Mouse (Mus musculus) C2C12 (cell line): Measurements from ENCODE around the gene Rnf34. TPM values are rescaled to one million over a fixed set of nuclear protein-coding genes. Genes with fewer than 3 reads are reported as not detected.
A peak's percentile ranks its signal among the peaks of the same experiment; 100 is the strongest.

ENCODE experiments used
- H3K27me3 ChIP-seq: one replicate; pipeline ENCODE4 v1.6.1; 2011; ENCODE audit not compliant: control insufficient read depth, insufficient read depth, insufficient read length
- H3K36me3 ChIP-seq: one replicate; pipeline ENCODE4 v1.6.1; 2011; ENCODE audit not compliant: control insufficient read depth, insufficient read depth
- H3K4me3 ChIP-seq: one replicate; pipeline ENCODE4 v1.5.1; 2011; ENCODE audit warnings: mild to moderate bottlenecking, control low read depth; ENCODE audit not compliant: poor library complexity, insufficient read depth, severe bottlenecking
- H3K79me2 ChIP-seq: one replicate; pipeline ENCODE4 v1.6.1; 2011; ENCODE audit not compliant: control insufficient read depth, insufficient read depth
- H3K79me3 ChIP-seq: one replicate; pipeline ENCODE4 v1.6.1; 2011; ENCODE audit warnings: low read depth, control low read depth
- H3ac ChIP-seq: one replicate; pipeline ENCODE3; 2011; ENCODE audit warnings: low read depth; ENCODE audit not compliant: control insufficient read depth, insufficient read length
- CEBPB ChIP-seq: IDR thresholded peaks from one replicate; pipeline ENCODE4 v1.6.1; 2011; ENCODE audit warnings: low read depth, mild to moderate bottlenecking, control low read depth, moderate library complexity
- CTCF ChIP-seq: IDR thresholded peaks from one replicate; pipeline ENCODE4 v1.5.1; 2011; ENCODE audit not compliant: control insufficient read depth, insufficient read depth, insufficient read length
- FOSL1 ChIP-seq: IDR thresholded peaks from one replicate; pipeline ENCODE4 v1.8.0; 2011; ENCODE audit warnings: mild to moderate bottlenecking, low read length; ENCODE audit not compliant: poor library complexity, insufficient read depth, severe bottlenecking
- MAX ChIP-seq: IDR thresholded peaks from one replicate; pipeline ENCODE4 v1.6.1; 2011; ENCODE audit warnings: mild to moderate bottlenecking, control low read depth
- MYOD1 ChIP-seq: IDR thresholded peaks from one replicate; pipeline ENCODE4 v1.6.1; 2011; ENCODE audit warnings: low read depth; ENCODE audit not compliant: control insufficient read depth, insufficient read length
- MYOG ChIP-seq: IDR thresholded peaks from one replicate; pipeline ENCODE4 v1.6.1; 2011; ENCODE audit not compliant: control insufficient read depth, insufficient read length; ENCODE audit errors: extremely low read depth
- USF1 ChIP-seq: IDR thresholded peaks from one replicate; pipeline ENCODE4 v1.6.1; 2011; ENCODE audit warnings: low read depth, mild to moderate bottlenecking, control low read depth, moderate library complexity
- polyA plus RNA-seq: library from polyadenylated mRNA; unstranded; fragments of >200 nt; fragmentation: generic; extraction: Trizol; gene quantifications from one replicate; pipeline ENCODE4 v1.2.1, GENCODE M21; 2012; ENCODE audit warnings: missing spikeins

Rnf34 gene
- polyA plus RNA-seq, 1 experiment, result 8.1 TPM

DNA sequence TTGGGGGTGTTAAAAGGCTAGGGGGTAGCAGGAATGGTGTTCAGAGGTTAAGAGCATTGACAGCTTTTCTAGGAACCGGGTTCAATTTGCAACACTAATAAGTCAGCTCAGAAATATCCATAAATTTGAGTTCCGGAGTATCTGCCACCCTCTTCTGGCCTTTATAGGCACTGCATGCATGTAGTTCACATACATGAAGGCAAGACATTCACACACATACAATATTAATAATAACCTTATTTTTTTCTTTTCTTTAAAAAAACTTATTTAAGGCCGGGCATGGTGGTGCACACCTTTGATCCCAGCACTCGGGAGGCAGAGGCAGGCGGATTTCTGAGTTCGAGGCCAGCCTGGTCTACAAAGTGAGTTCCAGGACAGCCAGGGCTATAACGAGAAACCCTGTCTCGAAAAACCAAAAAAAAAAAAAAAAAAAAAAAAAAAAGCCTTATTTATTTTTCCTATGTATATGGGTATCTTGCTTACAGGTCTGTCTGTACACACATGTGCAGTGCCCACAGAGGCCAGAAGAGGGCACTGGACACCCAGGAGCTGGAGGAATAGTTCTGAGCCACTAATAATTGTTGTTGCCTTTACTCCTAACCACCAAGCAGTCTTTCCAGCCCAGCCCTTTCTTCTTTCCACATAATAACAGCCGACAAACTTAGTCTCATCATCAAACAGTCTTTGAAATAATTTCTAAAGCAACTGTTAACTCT is 38.3 kb upstream of the Rnf34 start:
- H3K27me3 ChIP-seq, result no peaks in the 10 kb centered on the region
- no peaks in the 10 kb centered on the region for H3K79me2 ChIP-seq
- H3ac ChIP-seq, result no peak overlapping the region
- TF ChIP-seq MAX (no peak), CTCF (peak; percentile 33), MYOD1 (no peak), FOSL1 (no peak), CEBPB (no peak)
- H3K36me3 ChIP-seq, result peaks cover 92% of the 10 kb centered on the region
- no peaks in the 10 kb centered on the region for H3K79me3 ChIP-seq
- H3K4me3 ChIP-seq, result no peak overlapping the region

DNA sequence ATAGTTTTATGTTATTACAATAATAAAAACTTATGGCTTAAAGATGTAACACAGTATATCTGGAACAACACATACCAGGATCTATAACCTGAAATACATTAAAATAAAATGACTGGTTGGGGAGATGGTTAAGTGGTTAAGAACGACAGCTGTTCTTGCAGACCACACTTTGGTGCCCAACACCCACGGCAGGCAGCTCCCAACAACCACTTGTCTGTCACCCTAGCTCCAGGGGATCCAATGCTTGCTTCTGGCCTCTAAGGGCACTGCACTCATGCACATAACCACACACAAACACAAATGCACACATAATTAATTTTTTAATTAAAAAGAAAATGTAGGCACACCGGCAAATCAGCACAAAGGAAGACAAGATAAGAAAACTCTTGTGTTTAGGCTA is 37.1 kb upstream of the Rnf34 start:
- TF ChIP-seq USF1 (no peak), MYOG (no peak), FOSL1 (no peak), CEBPB (no peak), MYOD1 (no peak), MAX (no peak), CTCF (no peak)
- Histone ChIP-seq H3K36me3 (peaks cover 92% of the 10 kb centered on the region), H3K27me3 (no peaks in the 10 kb centered on the region), H3K79me3 (no peaks in the 10 kb centered on the region), H3ac (no peak overlapping the region), H3K79me2 (no peaks in the 10 kb centered on the region), H3K4me3 (no peak overlapping the region)

GRCm38 (mm10) chr5:122820777-122821523 is 28.9 kb upstream of the Rnf34 start, which contains the start of gene Anapc5:
Gene Anapc5 (minus strand): TSS chr5:122821339.
- H3ac ChIP-seq, result peak within 1 kb of the TSS; percentile 78
- peaks cover 13% of the 10 kb centered on the region for H3K79me3 ChIP-seq
- peaks cover 26% of the 10 kb centered on the region for H3K79me2 ChIP-seq
- peak within 1 kb of the TSS; percentile 69 for H3K4me3 ChIP-seq
- TF ChIP-seq MYOD1 (no peak), CEBPB (no peak), MAX (peak; percentile 75), CTCF (no peak), MYOG (no peak), FOSL1 (no peak), USF1 (no peak)
- H3K36me3 ChIP-seq, result peaks cover 37% of the 10 kb centered on the region
- no peaks in the 10 kb centered on the region for H3K27me3 ChIP-seq

DNA sequence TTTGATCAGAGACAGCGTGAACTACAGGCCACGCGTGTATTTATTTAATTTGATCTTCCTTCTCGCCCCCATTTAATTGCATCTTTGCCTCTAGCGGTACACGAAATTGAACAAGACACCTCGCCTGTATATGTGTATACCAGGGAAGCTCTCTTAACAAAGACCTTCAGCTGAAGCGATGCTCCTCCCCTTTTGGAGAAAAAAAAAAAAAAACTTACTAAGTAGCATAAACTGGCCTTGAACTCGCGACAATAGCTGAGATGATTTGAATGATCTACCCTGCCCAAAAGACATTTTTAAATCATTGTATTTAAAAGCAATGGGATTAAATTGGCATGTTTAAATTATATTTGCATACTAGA is 28.3 kb upstream of the Rnf34 start:
- H3K79me3 ChIP-seq, result peaks cover 13% of the 10 kb centered on the region
- H3K79me2 ChIP-seq, result peaks cover 26% of the 10 kb centered on the region
- TF ChIP-seq MYOG, result no peak
- TF ChIP-seq USF1, result no peak
- peaks cover 31% of the 10 kb centered on the region for H3K36me3 ChIP-seq
- H3K27me3 ChIP-seq, result no peaks in the 10 kb centered on the region
- H3K4me3 ChIP-seq, result peak overlapping the region; percentile 69
- peak overlapping the region; percentile 32 for H3ac ChIP-seq

DNA sequence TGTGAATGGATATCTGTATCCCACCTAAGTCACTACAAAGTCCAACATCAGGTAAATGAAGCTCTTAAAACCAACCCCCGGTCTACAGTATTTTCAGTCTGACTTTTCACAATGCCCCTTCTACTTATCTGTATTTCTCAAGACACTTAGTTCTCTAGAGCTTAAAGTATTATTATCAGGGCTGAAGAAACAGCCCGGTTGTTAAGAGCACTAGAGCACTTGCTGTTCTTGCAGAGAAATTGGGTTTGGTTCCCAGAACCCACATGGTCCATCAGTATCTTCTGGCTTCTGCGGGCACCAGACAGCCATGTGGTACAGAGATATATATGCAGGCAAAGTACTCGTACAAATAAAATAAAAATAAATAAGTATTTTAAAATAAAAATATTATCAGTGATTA is 27.4 kb upstream of the Rnf34 start:
- Histone ChIP-seq H3K27me3 (no peaks in the 10 kb centered on the region), H3K4me3 (no peak overlapping the region), H3K79me2 (peaks cover 26% of the 10 kb centered on the region), H3K79me3 (peaks cover 13% of the 10 kb centered on the region), H3K36me3 (peaks cover 22% of the 10 kb centered on the region), H3ac (no peak overlapping the region)
- TF ChIP-seq FOSL1, result no peak
- TF ChIP-seq CTCF, result no peak
- TF ChIP-seq USF1, result no peak
- no peak for TF ChIP-seq MAX
- TF ChIP-seq CEBPB, result no peak
- no peak for TF ChIP-seq MYOD1
- TF ChIP-seq MYOG, result no peak
